Comparison of ENCODE assay signal across 8 mouse cellular contexts in genomic region chr1:74950576-74951490, GRCm38 (mm10). TPM values are rescaled to one million over a fixed set of nuclear protein-coding genes. Genes with fewer than 3 reads are reported as not detected.
DNase-seq lines count a peak whose midpoint lies in the region; ATAC-seq lines count a peak whose summit lies in the region.

No protein-coding gene starts in this region.

- peak overlapping the region; percentile 78 for H3K4me2 ChIP-seq in heart, embryonic 14.5 days (ENCODE audit: low read length)
- peak overlapping the region; percentile 71 for H3K4me2 ChIP-seq in embryonic facial prominence, embryonic 14.5 days (ENCODE audit: low read depth, low read length)
- H3K4me2 ChIP-seq in kidney, embryonic 14.5 days (replicated peaks; ENCODE audit: low read depth, low read length) = peak overlapping the region; percentile 65
- H3K4me2 ChIP-seq in midbrain, embryonic 16.5 days (ENCODE audit: low read length) = peak overlapping the region; percentile 63

- H3K9ac ChIP-seq in heart, embryonic 14.5 days (ENCODE audit: low read length) = no peak overlapping the region; the same call in 1 of the 2 replicates
- peak overlapping the region; percentile 42 for H3K9ac ChIP-seq in embryonic facial prominence, embryonic 14.5 days (ENCODE audit: low read depth, low read length)
- peak overlapping the region; percentile 37 for H3K9ac ChIP-seq in kidney, embryonic 14.5 days (ENCODE audit: low read depth, low read length)
- peak overlapping the region; percentile 49 for H3K9ac ChIP-seq in midbrain, embryonic 16.5 days (ENCODE audit: low read depth, low read length)

- H3K9me3 ChIP-seq in heart, embryonic 14.5 days (ENCODE audit: control insufficient read depth, low read length) = no peaks in the 10 kb centered on the region
- H3K9me3 ChIP-seq in embryonic facial prominence, embryonic 14.5 days (ENCODE audit: control insufficient read depth, low read length) = no peaks in the 10 kb centered on the region
- H3K9me3 ChIP-seq in kidney, embryonic 14.5 days (ENCODE audit: control insufficient read depth, low read length) = no peaks in the 10 kb centered on the region
- H3K9me3 ChIP-seq in midbrain, embryonic 16.5 days (replicated peaks; ENCODE audit: control insufficient read depth, low read length, poor library complexity, severe bottlenecking) = no peaks in the 10 kb centered on the region

- peaks cover 97% of the 10 kb centered on the region for H3K27me3 ChIP-seq in heart, embryonic 14.5 days (ENCODE audit: control insufficient read depth, insufficient read depth, low read length)
- peaks cover 99% of the 10 kb centered on the region for H3K27me3 ChIP-seq in embryonic facial prominence, embryonic 14.5 days (replicated peaks; ENCODE audit: control insufficient read depth, insufficient read depth, low read length)
- peaks cover 92% of the 10 kb centered on the region for H3K27me3 ChIP-seq in kidney, embryonic 14.5 days (ENCODE audit: control insufficient read depth, insufficient read depth, low read length)
- peaks cover 83% of the 10 kb centered on the region for H3K27me3 ChIP-seq in midbrain, embryonic 16.5 days (ENCODE audit: control insufficient read depth, insufficient read depth, low read depth, low read length)

- peak overlapping the region; percentile 27 to 45 for H3K4me3 ChIP-seq in heart, embryonic 14.5 days (ENCODE audit: control insufficient read depth in 1 of 2, insufficient read depth in 1 of 2, low read depth in 1 of 2, low read length in 2 of 2)
- peak overlapping the region; percentile 43 for H3K4me3 ChIP-seq in embryonic facial prominence, embryonic 14.5 days (ENCODE audit: low read depth, low read length)
- peak overlapping the region; percentile 42 for H3K4me3 ChIP-seq in kidney, embryonic 14.5 days (ENCODE audit: low read length)
- peak overlapping the region; percentile 38 for H3K4me3 ChIP-seq in midbrain, embryonic 16.5 days (ENCODE audit: low read depth, low read length)

- H3K27ac ChIP-seq in heart, embryonic 14.5 days (replicated peaks in 1 of 2; ENCODE audit: control insufficient read depth in 1 of 2, insufficient read depth in 1 of 2, low read depth in 2 of 2, low read length in 2 of 2) = no peak overlapping the region
- H3K27ac ChIP-seq in embryonic facial prominence, embryonic 14.5 days (replicated peaks; ENCODE audit: low read depth, low read length) = no peak overlapping the region
- H3K27ac ChIP-seq in kidney, embryonic 14.5 days (ENCODE audit: low read depth, low read length) = no peak overlapping the region
- no peak overlapping the region for H3K27ac ChIP-seq in midbrain, embryonic 16.5 days (ENCODE audit: low read length)

- no peak for DNase-seq in heart, adult 9 months (ENCODE audit: low spot score in 2 of 2)
- DNase-seq in embryonic facial prominence, embryonic 14.5 days (ENCODE audit: low spot score) = no peak
- DNase-seq in gastrocnemius, postnatal 4 days (ENCODE audit: low spot score in 2 of 2) = no peak
- no peak for DNase-seq in left cerebral cortex, postnatal 14 days (ENCODE audit: low spot score in 2 of 2)

- peaks cover 3 to 27% of the 10 kb centered on the region in 2 experiments; a peak in 3 of 4 replicates for H3K4me1 ChIP-seq in heart, embryonic 14.5 days (ENCODE audit: control insufficient read depth in 2 of 2, insufficient read depth in 2 of 2, low read length in 2 of 2)
- peaks cover 4% of the 10 kb centered on the region; the same call in 1 of the 2 replicates for H3K4me1 ChIP-seq in embryonic facial prominence, embryonic 14.5 days (ENCODE audit: control insufficient read depth, insufficient read depth, low read length)
- peaks cover 19% of the 10 kb centered on the region for H3K4me1 ChIP-seq in kidney, embryonic 14.5 days (ENCODE audit: control insufficient read depth, insufficient read depth, low read length)
- H3K4me1 ChIP-seq in midbrain, embryonic 16.5 days (ENCODE audit: control insufficient read depth, insufficient read depth, low read length) = peaks cover 34% of the 10 kb centered on the region

- no peak for ATAC-seq in heart, embryonic 14.5 days (ENCODE audit: insufficient number of reproducible peaks, insufficient read depth, low FRiP score, low read depth)
- no peak for ATAC-seq in embryonic facial prominence, embryonic 14.5 days (ENCODE audit: low read depth)
- no peak for ATAC-seq in kidney, embryonic 14.5 days (ENCODE audit: low FRiP score, low TSS enrichment)
- 0 out of 2 replicates have a peak, but pooled peaks have one; percentile 33 for ATAC-seq in midbrain, embryonic 16.5 days
- ATAC-seq in megakaryocyte progenitor cell, adult 5-6 weeks (replicated peaks; ENCODE audit: poor library complexity) = no peak

- under 1% methylated on average over 78 of the region's 84 CpGs for WGBS in heart, embryonic 14.5 days
- WGBS in embryonic facial prominence, embryonic 14.5 days = under 1% methylated on average over 32 of the region's 84 CpGs
- under 1% methylated on average over 66 of the region's 84 CpGs for WGBS in kidney, embryonic 14.5 days
- 3% methylated on average over 74 of the region's 84 CpGs for WGBS in midbrain, embryonic 16.5 days

- H3K36me3 ChIP-seq in heart, embryonic 14.5 days (ENCODE audit: control insufficient read depth, insufficient read depth, low read length) = no peaks in the 10 kb centered on the region
- H3K36me3 ChIP-seq in embryonic facial prominence, embryonic 14.5 days (ENCODE audit: control insufficient read depth, insufficient read depth, low read length) = no peaks in the 10 kb centered on the region
- no peaks in the 10 kb centered on the region for H3K36me3 ChIP-seq in kidney, embryonic 14.5 days (ENCODE audit: control insufficient read depth, insufficient read depth, low read length)
- no peaks in the 10 kb centered on the region for H3K36me3 ChIP-seq in midbrain, embryonic 16.5 days (ENCODE audit: control insufficient read depth, insufficient read depth, low read length)

- intact Hi-C loops in left cerebral cortex, postnatal 14 days (cut with DNase I) = no loop called here

RNA-seq across cellular contexts. Expression of gene Ihh, which starts 0.6 kb away (rescaled TPM):
- 0.14 TPM in 1 of 2 replicates, not detected in the other for polyA plus RNA-seq in heart, embryonic 14.5 days (2014; fragmentation: Nextera tagmentation; extraction: Ambion mirVana)
- 2.0 and 2.2 TPM in 2 replicates for polyA plus RNA-seq in embryonic facial prominence, embryonic 14.5 days (2014; fragmentation: Nextera tagmentation; extraction: Ambion mirVana)
- polyA plus RNA-seq in kidney, embryonic 14.5 days (2014; fragmentation: Nextera tagmentation; extraction: Ambion mirVana) = 0.43 and 0.84 TPM in 2 replicates
- polyA plus RNA-seq in midbrain, embryonic 16.5 days (2015; fragmentation: Nextera tagmentation; extraction: Ambion mirVana) = 0.16 and 0.32 TPM in 2 replicates
- total RNA-seq in gastrocnemius, postnatal 4 days (2021) = under 1 TPM; 0.15 to 0.21 TPM
- 0.07 TPM in 1 of 2 replicates, not detected in the other for total RNA-seq in megakaryocyte progenitor cell, adult 5-6 weeks (2015)
- total RNA-seq in megakaryocyte progenitor cell, adult 5-6 weeks (2017) = not detected in 2 replicates
- under 1 TPM; 0.30 to 0.33 TPM for total RNA-seq in left cerebral cortex, postnatal 14 days (2021)

RNA-seq across cellular contexts. Expression of gene Cfap65, which starts 15.4 kb away (rescaled TPM):
- polyA plus RNA-seq in heart, embryonic 14.5 days (2014; fragmentation: Nextera tagmentation; extraction: Ambion mirVana) = not detected in 2 replicates
- 0.25 and 1.2 TPM in 2 replicates for polyA plus RNA-seq in embryonic facial prominence, embryonic 14.5 days (2014; fragmentation: Nextera tagmentation; extraction: Ambion mirVana)
- polyA plus RNA-seq in kidney, embryonic 14.5 days (2014; fragmentation: Nextera tagmentation; extraction: Ambion mirVana) = not detected in 2 replicates
- polyA plus RNA-seq in midbrain, embryonic 16.5 days (2015; fragmentation: Nextera tagmentation; extraction: Ambion mirVana) = 1.3 and 1.4 TPM in 2 replicates
- total RNA-seq in gastrocnemius, postnatal 4 days (2021) = not detected
- total RNA-seq in megakaryocyte progenitor cell, adult 5-6 weeks (2015) = not detected in 2 replicates
- not detected in 2 replicates for total RNA-seq in megakaryocyte progenitor cell, adult 5-6 weeks (2017)
- total RNA-seq in left cerebral cortex, postnatal 14 days (2021) = 1 to 10 TPM; 1.9 TPM

RNA-seq across cellular contexts. Expression of gene Cryba2, which starts 57.9 kb away (rescaled TPM):
- not detected in 2 replicates for polyA plus RNA-seq in heart, embryonic 14.5 days (2014; fragmentation: Nextera tagmentation; extraction: Ambion mirVana)
- polyA plus RNA-seq in embryonic facial prominence, embryonic 14.5 days (2014; fragmentation: Nextera tagmentation; extraction: Ambion mirVana) = not detected in 2 replicates
- not detected in 2 replicates for polyA plus RNA-seq in kidney, embryonic 14.5 days (2014; fragmentation: Nextera tagmentation; extraction: Ambion mirVana)
- 0.45 and 0.51 TPM in 2 replicates for polyA plus RNA-seq in midbrain, embryonic 16.5 days (2015; fragmentation: Nextera tagmentation; extraction: Ambion mirVana)
- not detected for total RNA-seq in gastrocnemius, postnatal 4 days (2021)
- not detected in 2 replicates for total RNA-seq in megakaryocyte progenitor cell, adult 5-6 weeks (2015)
- not detected in 2 replicates for total RNA-seq in megakaryocyte progenitor cell, adult 5-6 weeks (2017)
- under 1 TPM in 1 of 2 experiments, not detected in 1; 0.51 TPM for total RNA-seq in left cerebral cortex, postnatal 14 days (2021)
